Mouse (Mus musculus): ENCODE measurements around the gene Zfp366. TPM values are rescaled to one million over a fixed set of nuclear protein-coding genes. Genes with fewer than 3 reads are reported as not detected.

Zfp366 gene
- polyA plus RNA-seq, 1 experiment = not detected

GRCm38 (mm10) chr13:99242895-99243294 is 58.3 kb downstream of the Zfp366 start:
- peaks cover 25% of the 10 kb centered on the region for H3K27me3 ChIP-seq (replicated peaks)
- TF ChIP-seq GATA1 (IDR thresholded peaks at IDR 0.05; ENCODE audit: borderline replicate concordance, low read length) = no peak
- TF ChIP-seq FLI1 (IDR thresholded peaks at IDR 0.05; ENCODE audit: low read length) = no peak

GRCm38 (mm10) chr13:99243831-99244230 is 59.2 kb downstream of the Zfp366 start:
- no peak for TF ChIP-seq GATA1 (IDR thresholded peaks at IDR 0.05; ENCODE audit: borderline replicate concordance, low read length)
- TF ChIP-seq FLI1 (IDR thresholded peaks at IDR 0.05; ENCODE audit: low read length) = no peak

More at GRCm38 (mm10) chr13:99242895-99243294, 58.3 kb downstream of the Zfp366 start:
- H3K4me3 ChIP-seq (replicated peaks) = no peak overlapping the region
- peaks cover 10% of the 10 kb centered on the region; the same call in 1 of the 2 replicates for H3K4me1 ChIP-seq
- H3K36me3 ChIP-seq (replicated peaks; ENCODE audit: low read length) = no peaks in the 10 kb centered on the region
- no peaks in the 10 kb centered on the region for H3K9me3 ChIP-seq

GRCm38 (mm10) chr13:99244471-99244870 is 59.8 kb downstream of the Zfp366 start:
- H3K4me1 ChIP-seq = 0 out of 2 replicates have a peak, but pooled peaks cover 3% of the 10 kb centered on the region
- H3K9me3 ChIP-seq = no peaks in the 10 kb centered on the region
- H3K4me3 ChIP-seq (replicated peaks) = no peak overlapping the region
- H3K36me3 ChIP-seq (replicated peaks; ENCODE audit: low read length) = no peaks in the 10 kb centered on the region
- no peak for TF ChIP-seq FLI1 (IDR thresholded peaks at IDR 0.05; ENCODE audit: low read length)
- no peak for TF ChIP-seq GATA1 (IDR thresholded peaks at IDR 0.05; ENCODE audit: borderline replicate concordance, low read length)
- H3K27me3 ChIP-seq (replicated peaks) = peaks cover 23% of the 10 kb centered on the region

More at GRCm38 (mm10) chr13:99243831-99244230, 59.2 kb downstream of the Zfp366 start:
- peaks cover 28% of the 10 kb centered on the region for H3K27me3 ChIP-seq (replicated peaks)
- H3K36me3 ChIP-seq (replicated peaks; ENCODE audit: low read length) = no peaks in the 10 kb centered on the region
- H3K9me3 ChIP-seq = no peaks in the 10 kb centered on the region
- H3K4me3 ChIP-seq (replicated peaks) = peak overlapping the region; percentile 28
- peaks cover 6% of the 10 kb centered on the region; the same call in 1 of the 2 replicates for H3K4me1 ChIP-seq

DNA sequence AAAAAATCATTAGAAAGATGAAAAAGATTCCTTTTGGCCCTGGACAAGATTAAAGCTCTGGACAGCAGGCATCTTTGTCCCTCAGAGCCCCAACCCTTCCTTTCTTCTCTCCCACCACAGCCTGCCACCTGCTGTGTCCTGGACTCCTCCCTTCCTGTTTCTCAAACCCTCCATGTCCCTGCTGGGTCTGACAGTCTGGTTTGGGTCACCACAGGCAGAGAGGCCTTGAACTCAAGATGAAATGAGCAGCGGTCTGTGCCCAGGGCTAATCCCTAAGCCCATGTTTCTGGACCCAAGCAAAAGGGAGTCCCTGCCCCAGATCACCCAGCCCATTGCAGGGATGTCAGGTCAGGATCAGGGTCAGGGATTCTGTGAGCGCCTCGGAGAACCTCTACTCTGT is 60.3 kb downstream of the Zfp366 start:
- Histone ChIP-seq H3K27me3 (replicated peaks) (peaks cover 23% of the 10 kb centered on the region), H3K4me3 (replicated peaks) (no peak overlapping the region), H3K9me3 (no peaks in the 10 kb centered on the region), H3K4me1 (0 out of 2 replicates have a peak, but pooled peaks cover 3% of the 10 kb centered on the region), H3K36me3 (replicated peaks; ENCODE audit: low read length) (no peaks in the 10 kb centered on the region)
- no peak for TF ChIP-seq GATA1 (IDR thresholded peaks at IDR 0.05; ENCODE audit: borderline replicate concordance, low read length)
- TF ChIP-seq FLI1 (IDR thresholded peaks at IDR 0.05; ENCODE audit: low read length) = no peak

- Histone ChIP-seq H3K36me3 (replicated peaks; ENCODE audit: low read length) (no peaks in the 10 kb centered on the region), H3K27me3 (replicated peaks) (peaks cover 22% of the 10 kb centered on the region), H3K4me1 (0 out of 2 replicates have a peak, but pooled peaks cover 3% of the 10 kb centered on the region), H3K4me3 (replicated peaks) (no peak overlapping the region), H3K9me3 (no peaks in the 10 kb centered on the region; the same call in 1 of the 2 replicates)
- TF ChIP-seq GATA1 (IDR thresholded peaks at IDR 0.05; ENCODE audit: borderline replicate concordance, low read length) (no peak), FLI1 (IDR thresholded peaks at IDR 0.05; ENCODE audit: low read length) (no peak)
Observed at GRCm38 (mm10) chr13:99245916-99246460, 61.4 kb downstream of the Zfp366 start.

DNA sequence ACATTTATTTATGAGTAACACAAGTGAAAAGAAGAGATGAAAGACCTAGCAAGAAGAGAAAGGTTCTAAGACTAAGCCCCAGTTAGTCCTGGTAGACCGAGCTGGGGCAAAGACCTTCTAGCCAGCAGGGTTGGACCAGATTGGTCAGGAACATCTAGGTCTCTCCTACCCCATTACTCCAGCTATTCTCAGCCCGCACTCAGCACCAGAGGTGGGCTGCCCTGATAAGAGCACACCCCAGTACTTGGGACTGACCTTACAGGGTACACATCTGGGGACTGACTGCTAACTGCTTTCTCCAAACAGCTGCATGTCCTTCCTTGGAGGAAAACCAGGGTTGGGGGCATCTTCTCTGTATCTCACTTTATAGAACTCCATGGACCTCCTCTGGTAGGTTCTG is 66.2 kb downstream of the Zfp366 start:
- no peaks in the 10 kb centered on the region for H3K36me3 ChIP-seq (replicated peaks; ENCODE audit: low read length)
- peaks cover 14% of the 10 kb centered on the region for H3K9me3 ChIP-seq
- no peaks in the 10 kb centered on the region for H3K4me1 ChIP-seq
- H3K27me3 ChIP-seq (replicated peaks) = peaks cover 11% of the 10 kb centered on the region
- no peak overlapping the region for H3K4me3 ChIP-seq (replicated peaks)
- TF ChIP-seq GATA1 (IDR thresholded peaks at IDR 0.05; ENCODE audit: borderline replicate concordance, low read length) (no peak), FLI1 (IDR thresholded peaks at IDR 0.05; ENCODE audit: low read length) (no peak)

- TF ChIP-seq FLI1 (IDR thresholded peaks at IDR 0.05; ENCODE audit: low read length) = no peak
- TF ChIP-seq GATA1 (IDR thresholded peaks at IDR 0.05; ENCODE audit: borderline replicate concordance, low read length) = no peak
- H3K4me3 ChIP-seq (replicated peaks) = no peak overlapping the region
- no peaks in the 10 kb centered on the region for H3K4me1 ChIP-seq
- H3K36me3 ChIP-seq (replicated peaks; ENCODE audit: low read length) = no peaks in the 10 kb centered on the region
- peaks cover 14% of the 10 kb centered on the region for H3K9me3 ChIP-seq
- H3K27me3 ChIP-seq (replicated peaks) = peaks cover 9% of the 10 kb centered on the region
Observed at GRCm38 (mm10) chr13:99254215-99254614, 69.6 kb downstream of the Zfp366 start.

GRCm38 (mm10) chr13:99254781-99255180 is 70.2 kb downstream of the Zfp366 start:
- peaks cover 14% of the 10 kb centered on the region for H3K9me3 ChIP-seq
- H3K36me3 ChIP-seq (replicated peaks; ENCODE audit: low read length) = no peaks in the 10 kb centered on the region
- no peaks in the 10 kb centered on the region for H3K4me1 ChIP-seq
- H3K27me3 ChIP-seq (replicated peaks) = peaks cover 12% of the 10 kb centered on the region
- H3K4me3 ChIP-seq (replicated peaks) = no peak overlapping the region
- TF ChIP-seq FLI1 (IDR thresholded peaks at IDR 0.05; ENCODE audit: low read length) = no peak
- no peak for TF ChIP-seq GATA1 (IDR thresholded peaks at IDR 0.05; ENCODE audit: borderline replicate concordance, low read length)

- no peak overlapping the region for H3K4me3 ChIP-seq (replicated peaks)
- no peak for TF ChIP-seq GATA1 (IDR thresholded peaks at IDR 0.05; ENCODE audit: borderline replicate concordance, low read length)
- no peak for TF ChIP-seq FLI1 (IDR thresholded peaks at IDR 0.05; ENCODE audit: low read length)
- no peaks in the 10 kb centered on the region for H3K4me1 ChIP-seq
- no peaks in the 10 kb centered on the region for H3K36me3 ChIP-seq (replicated peaks; ENCODE audit: low read length)
- peaks cover 15% of the 10 kb centered on the region for H3K9me3 ChIP-seq
- peaks cover 10% of the 10 kb centered on the region for H3K27me3 ChIP-seq (replicated peaks)
Observed at GRCm38 (mm10) chr13:99256916-99257315, 72.3 kb downstream of the Zfp366 start.

GRCm38 (mm10) chr13:99258677-99259076 is 74.1 kb downstream of the Zfp366 start:
- Histone ChIP-seq H3K4me1 (peaks cover 5% of the 10 kb centered on the region; the same call in 1 of the 2 replicates), H3K4me3 (replicated peaks) (no peak overlapping the region), H3K27me3 (replicated peaks) (peaks cover 8% of the 10 kb centered on the region), H3K9me3 (0 out of 2 replicates have a peak, but pooled peaks cover 5% of the 10 kb centered on the region), H3K36me3 (replicated peaks; ENCODE audit: low read length) (no peaks in the 10 kb centered on the region)
- TF ChIP-seq FLI1 (IDR thresholded peaks at IDR 0.05; ENCODE audit: low read length) = no peak
- TF ChIP-seq GATA1 (IDR thresholded peaks at IDR 0.05; ENCODE audit: borderline replicate concordance, low read length) = no peak
